Mouse (Mus musculus) midbrain, postnatal 0 days (tissue): ENCODE results near the gene Il1rap. TPM values are rescaled to one million over a fixed set of nuclear protein-coding genes. Genes with fewer than 3 reads are reported as not detected.

Experiments
- ATAC-seq: fragments of 200-750 bp; cut with Nextera tagmentation; 2 replicates; pipeline ENCODE4 v1.8.0; 2017; ENCODE audit warnings: moderate number of reproducible peaks, mild to moderate bottlenecking, moderate TSS enrichment, moderate library complexity; ENCODE audit not compliant: low FRiP score
- DNase-seq: peaks from one replicate; pipeline ENCODE4 v3.0.0-alpha.2; 2015; ENCODE audit warnings: low spot score
- H3K27ac ChIP-seq: fragments of 300-500 bp; sonication (generic); 2 replicates; pipeline ENCODE4 v1.5.1; 2014; ENCODE audit warnings: low read depth, mild to moderate bottlenecking, low read length, mixed read lengths
- H3K27me3 ChIP-seq: fragments of 300-500 bp; sonication (generic); 2 replicates; pipeline ENCODE4 v1.6.1; 2014; ENCODE audit warnings: low read length, control low read depth, mixed read lengths; ENCODE audit not compliant: insufficient read depth
- H3K36me3 ChIP-seq: fragments of 300-500 bp; sonication (generic); 2 replicates; pipeline ENCODE4 v1.6.1; 2014; ENCODE audit warnings: low read length, control low read depth, mixed read lengths; ENCODE audit not compliant: insufficient read depth
- H3K4me1 ChIP-seq: fragments of 300-500 bp; sonication (generic); 2 replicates; pipeline ENCODE4 v1.6.1; 2014; ENCODE audit warnings: mild to moderate bottlenecking, control low read depth, antibody characterized with exemption, low read length, mixed read lengths; ENCODE audit not compliant: insufficient read depth
- H3K4me2 ChIP-seq: fragments of 300-500 bp; sonication (generic); 2 replicates; pipeline ENCODE4 v1.6.1; 2014; ENCODE audit warnings: low read depth, mild to moderate bottlenecking, low read length, mixed read lengths; ENCODE audit not compliant: poor library complexity, severe bottlenecking
- H3K4me3 ChIP-seq: fragments of 300-500 bp; sonication (generic); 2 replicates; pipeline ENCODE4 v1.5.1; 2014; ENCODE audit warnings: low read depth, mild to moderate bottlenecking, low read length, moderate library complexity
- H3K9ac ChIP-seq: fragments of 300-500 bp; sonication (generic); replicated peaks from 2 replicates; pipeline ENCODE4 v1.6.1; 2014; ENCODE audit warnings: mild to moderate bottlenecking, low read length, moderate library complexity, mixed read lengths; ENCODE audit not compliant: poor library complexity, severe bottlenecking
- H3K9me3 ChIP-seq: fragments of 300-500 bp; sonication (generic); 2 replicates; pipeline ENCODE4 v1.6.1; 2016; ENCODE audit warnings: low read length, control low read depth
- CTCF ChIP-seq: IDR thresholded peaks from 2 replicates; pipeline ENCODE4 v1.5.1; 2016; ENCODE audit warnings: antibody characterized with exemption, mild to moderate bottlenecking
- WGBS: fragments of 180-500 bp; shearing (Covaris S2); extraction: QIAGEN DNeasy Blood & Tissue Kit; methylation state at CpG from one replicate; pipeline ENCODE4 v1.1.7; 2014; 5-methylcytosine and 5-hydroxymethylcytosine counted together
- polyA plus RNA-seq: library from polyadenylated mRNA; unstranded; fragments of >200 nt; fragmentation: Nextera tagmentation; extraction: Ambion mirVana; gene quantifications from 2 replicates; pipeline ENCODE4 v1.2.1, GENCODE M21; 2015
- total RNA-seq: library from RNA; depleted of rRNA; stranded (reverse); fragments of >200 nt; gene quantifications from 2 replicates; pipeline ENCODE4 v1.2.3, GENCODE M21; 2014; rRNA removed

The Il1rap gene
- total RNA-seq (10.5 and 13.9 TPM in 2 replicates), polyA plus RNA-seq (7.9 and 8.2 TPM in 2 replicates)

- WGBS: 3% methylated on average over 50 of the region's 51 CpGs
- Histone ChIP-seq H3K27ac (peak within 1 kb of the TSS; percentile 26; the same call in 1 of the 2 replicates), H3K9me3 (no peaks in the 10 kb centered on the region), H3K4me2 (peak within 1 kb of the TSS; percentile 87), H3K9ac (peak within 1 kb of the TSS; percentile 62), H3K36me3 (no peaks in the 10 kb centered on the region), H3K4me1 (no peaks in the 10 kb centered on the region), H3K27me3 (no peaks in the 10 kb centered on the region), H3K4me3 (peak within 1 kb of the TSS; percentile 66)
- ATAC-seq (peak; percentile 95), DNase-seq (peak; percentile 91)
- TF ChIP-seq CTCF: peak; percentile 2; the same call in 1 of the 2 replicates
Measured at GRCm38 (mm10) chr16:26581048-26581912, at the start of gene Il1rap. Gene Il1rap (plus strand): TSS chr16:26581704.

GRCm38 (mm10) chr16:26532287-26532686 is 49.2 kb upstream of the Il1rap start:
- DNase-seq (peak; percentile 37), ATAC-seq (no peak)
- H3K27ac ChIP-seq: no peak overlapping the region
- no peak overlapping the region for H3K4me3 ChIP-seq
- no peaks in the 10 kb centered on the region for H3K9me3 ChIP-seq
- no peaks in the 10 kb centered on the region for H3K4me1 ChIP-seq
- 82% methylated on average over 1 of the region's 1 CpGs for WGBS
- TF ChIP-seq CTCF: peak; percentile 41
- no peak overlapping the region for H3K9ac ChIP-seq
- no peak overlapping the region for H3K4me2 ChIP-seq
- H3K27me3 ChIP-seq: no peaks in the 10 kb centered on the region
- H3K36me3 ChIP-seq: no peaks in the 10 kb centered on the region

- H3K9ac ChIP-seq: no peak overlapping the region
- H3K4me1 ChIP-seq: no peaks in the 10 kb centered on the region
- ATAC-seq: no peak
- H3K27ac ChIP-seq: no peak overlapping the region
- no peaks in the 10 kb centered on the region for H3K36me3 ChIP-seq
- DNase-seq: no peak
- no peak for TF ChIP-seq CTCF
- no peak overlapping the region for H3K4me3 ChIP-seq
- H3K9me3 ChIP-seq: no peaks in the 10 kb centered on the region
- 10% methylated on average over 7 of the region's 7 CpGs for WGBS
- no peak overlapping the region for H3K4me2 ChIP-seq
- H3K27me3 ChIP-seq: no peaks in the 10 kb centered on the region
Measured at GRCm38 (mm10) chr16:26546170-26546878, 35.2 kb upstream of the Il1rap start.

- no peak for TF ChIP-seq CTCF
- 65% methylated on average over 1 of the region's 1 CpGs for WGBS
- no peaks in the 10 kb centered on the region for H3K36me3 ChIP-seq
- H3K4me1 ChIP-seq: no peaks in the 10 kb centered on the region
- H3K27ac ChIP-seq: no peak overlapping the region
- no peak overlapping the region for H3K9ac ChIP-seq
- H3K4me2 ChIP-seq: no peak overlapping the region
- ATAC-seq (no peak), DNase-seq (no peak)
- no peaks in the 10 kb centered on the region for H3K27me3 ChIP-seq
- H3K4me3 ChIP-seq: no peak overlapping the region
- H3K9me3 ChIP-seq: no peaks in the 10 kb centered on the region
Measured at GRCm38 (mm10) chr16:26546879-26547206, 34.7 kb upstream of the Il1rap start.

GRCm38 (mm10) chr16:26549221-26549620 is 32.3 kb upstream of the Il1rap start:
- DNase-seq (no peak), ATAC-seq (no peak)
- Histone ChIP-seq H3K27ac (no peak overlapping the region), H3K9ac (no peak overlapping the region), H3K27me3 (no peaks in the 10 kb centered on the region), H3K4me1 (no peaks in the 10 kb centered on the region), H3K36me3 (no peaks in the 10 kb centered on the region), H3K9me3 (no peaks in the 10 kb centered on the region), H3K4me3 (no peak overlapping the region), H3K4me2 (no peak overlapping the region)
- 85% methylated on average over 2 of the region's 2 CpGs for WGBS
- no peak for TF ChIP-seq CTCF

GRCm38 (mm10) chr16:26552234-26552633 is 29.3 kb upstream of the Il1rap start:
- H3K9ac ChIP-seq: no peak overlapping the region
- ATAC-seq: no peak

More at GRCm38 (mm10) chr16:26552234-26552633, 29.3 kb upstream of the Il1rap start:
- Histone ChIP-seq H3K4me3 (no peak overlapping the region), H3K4me1 (no peaks in the 10 kb centered on the region), H3K27ac (no peak overlapping the region), H3K4me2 (no peak overlapping the region), H3K36me3 (no peaks in the 10 kb centered on the region), H3K9me3 (no peaks in the 10 kb centered on the region), H3K27me3 (no peaks in the 10 kb centered on the region)
- no peak for DNase-seq
- 86% methylated on average over 3 of the region's 3 CpGs for WGBS
- TF ChIP-seq CTCF: no peak
